Mouse (Mus musculus): ENCODE measurements at regions not wholly inside any gene's neighbourhood (a gene's known extent, or its start where the extent isn't known, plus 50 kb on each side); places are given as distances from the start of the nearest gene placed in this dataset.

GRCm38 (mm10) chr7:70219310-70219709, 147.2 kb downstream of the Nr2f2 start:
- no peak for DNase-seq (ENCODE audit: low spot score)

- DNase-seq (ENCODE audit: low spot score) = no peak
Measured at GRCm38 (mm10) chr7:70217137-70217536, 149.4 kb downstream of the Nr2f2 start.

- DNase-seq (ENCODE audit: low spot score) = no peak
Measured at GRCm38 (mm10) chr7:70213970-70214520, 152.5 kb downstream of the Nr2f2 start.

GRCm38 (mm10) chr7:70205900-70206299, 160.6 kb downstream of the Nr2f2 start:
- DNase-seq (ENCODE audit: low spot score) = no peak

GRCm38 (mm10) chr7:70200188-70200587, 166.3 kb downstream of the Nr2f2 start:
- DNase-seq (ENCODE audit: low spot score) = no peak

- no peak for DNase-seq (ENCODE audit: low spot score)
Measured at GRCm38 (mm10) chr7:70178956-70179355, 187.6 kb downstream of the Nr2f2 start.

- DNase-seq (ENCODE audit: low spot score) = no peak
Measured at GRCm38 (mm10) chr7:70178006-70178405, 188.5 kb downstream of the Nr2f2 start.

GRCm38 (mm10) chr7:70176686-70177259, 189.8 kb downstream of the Nr2f2 start:
- DNase-seq (ENCODE audit: low spot score) = no peak

- DNase-seq (ENCODE audit: low spot score) = no peak
Measured at GRCm38 (mm10) chr7:70176086-70176485, 190.4 kb downstream of the Nr2f2 start.

GRCm38 (mm10) chr7:70172431-70172830, 194.1 kb downstream of the Nr2f2 start:
- no peak for DNase-seq (ENCODE audit: low spot score)

GRCm38 (mm10) chr7:70171456-70171855, 195.1 kb downstream of the Nr2f2 start:
- DNase-seq (ENCODE audit: low spot score) = no peak

- DNase-seq (ENCODE audit: low spot score) = no peak
Measured at GRCm38 (mm10) chr7:70168080-70168479, 198.5 kb downstream of the Nr2f2 start.

- no peak for DNase-seq (ENCODE audit: low spot score)
Measured at GRCm38 (mm10) chr7:70166081-70166480, 200.5 kb downstream of the Nr2f2 start.

- no peak for DNase-seq (ENCODE audit: low spot score)
Measured at GRCm38 (mm10) chr7:70165501-70165900, 201.0 kb downstream of the Nr2f2 start.

- no peak for DNase-seq (ENCODE audit: low spot score)
Measured at GRCm38 (mm10) chr7:70164691-70165193, 201.8 kb downstream of the Nr2f2 start.

- DNase-seq (ENCODE audit: low spot score) = no peak
Measured at GRCm38 (mm10) chr7:70158531-70158930, 208.0 kb downstream of the Nr2f2 start.

GRCm38 (mm10) chr7:70144726-70145271, 221.7 kb downstream of the Nr2f2 start:
- no peak for DNase-seq (ENCODE audit: low spot score)

- DNase-seq (ENCODE audit: low spot score) = no peak
Measured at GRCm38 (mm10) chr7:70136837-70137236, 229.7 kb downstream of the Nr2f2 start.

GRCm38 (mm10) chr7:70135416-70135815, 231.1 kb downstream of the Nr2f2 start:
- no peak for DNase-seq (ENCODE audit: low spot score)

- no peak for DNase-seq (ENCODE audit: low spot score)
Measured at GRCm38 (mm10) chr7:70129963-70130362, 236.6 kb downstream of the Nr2f2 start.

- DNase-seq (ENCODE audit: low spot score) = no peak
Measured at GRCm38 (mm10) chr7:70122818-70123217, 243.7 kb downstream of the Nr2f2 start.

GRCm38 (mm10) chr7:70119517-70119916, 247.0 kb downstream of the Nr2f2 start:
- no peak for DNase-seq (ENCODE audit: low spot score)

GRCm38 (mm10) chr7:70118971-70119370, 247.6 kb downstream of the Nr2f2 start:
- no peak for DNase-seq (ENCODE audit: low spot score)

Measured in left cerebral cortex, adult 11 months (tissue).